Mouse (Mus musculus) cerebellum, adult 8-10 months (tissue): ENCODE results near the gene Rnf20.
"Not testable (repeated sequence)": the region's sequence is repeated elsewhere in the genome, so short reads cannot be mapped to it uniquely, and the experiment has no call there.

Experiments used
- DNase-seq: peaks from one replicate; pipeline ENCODE4 v3.0.0; 2022

The Rnf20 gene

GRCm38 (mm10) chr4:49631319-49632138, at the start of gene Rnf20:
TSS of gene Rnf20 (plus strand) at chr4:49632006.
- DNase-seq: peak; percentile 96

- no peak for DNase-seq
Observed at GRCm38 (mm10) chr4:49583965-49584831, 47.6 kb upstream of the Rnf20 start.

DNA sequence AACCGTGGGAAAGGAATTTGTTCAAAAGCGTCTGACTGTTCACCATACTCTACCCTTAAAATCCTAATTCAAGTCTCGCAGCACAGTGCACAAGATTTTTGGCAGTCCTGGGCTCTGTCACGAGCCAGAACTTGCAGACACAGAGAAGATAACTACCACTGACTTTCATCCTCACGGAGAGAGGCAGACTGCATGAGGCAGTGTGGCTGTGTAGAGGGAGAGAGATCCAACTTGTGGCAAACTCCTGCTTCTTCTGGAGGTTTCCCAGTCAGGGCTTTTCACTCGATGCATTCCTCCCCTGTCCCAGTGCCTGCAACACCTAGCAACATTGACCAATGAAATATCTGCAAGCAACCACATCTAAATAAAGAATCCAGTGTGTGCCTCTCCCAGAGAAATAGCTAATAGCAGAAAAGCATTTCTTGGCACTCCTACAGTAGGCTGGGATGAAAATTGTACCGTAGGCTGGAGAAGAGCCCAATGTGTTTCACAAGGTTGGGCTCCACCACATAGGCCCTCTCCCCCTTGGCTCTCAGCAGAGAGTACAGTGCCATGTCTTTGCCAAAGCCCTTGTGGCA, 46.2 kb upstream of the Rnf20 start:
- DNase-seq: no peak

DNA sequence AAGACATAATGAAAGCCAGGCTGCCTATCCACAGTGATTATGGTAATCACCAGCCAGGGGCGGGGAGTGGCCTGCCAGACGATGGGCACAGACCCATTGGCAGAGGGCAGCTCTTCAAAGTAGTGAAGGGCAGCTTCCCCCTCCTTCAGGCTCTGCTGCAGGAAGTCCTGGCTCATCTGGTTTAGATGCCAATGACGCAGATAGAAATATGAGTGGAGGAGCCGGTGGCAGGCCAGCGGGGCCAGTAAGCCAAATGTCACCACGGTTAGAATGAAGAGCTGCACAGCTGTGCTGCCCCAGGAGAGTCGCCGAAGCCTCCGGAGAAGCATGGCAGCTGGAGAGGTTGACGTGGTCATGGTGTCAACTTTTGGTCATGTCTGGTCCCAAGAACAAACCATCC, 45.0 kb upstream of the Rnf20 start:
- DNase-seq: no peak

GRCm38 (mm10) chr4:49590152-49590551, 41.7 kb upstream of the Rnf20 start:
- no peak for DNase-seq

DNA sequence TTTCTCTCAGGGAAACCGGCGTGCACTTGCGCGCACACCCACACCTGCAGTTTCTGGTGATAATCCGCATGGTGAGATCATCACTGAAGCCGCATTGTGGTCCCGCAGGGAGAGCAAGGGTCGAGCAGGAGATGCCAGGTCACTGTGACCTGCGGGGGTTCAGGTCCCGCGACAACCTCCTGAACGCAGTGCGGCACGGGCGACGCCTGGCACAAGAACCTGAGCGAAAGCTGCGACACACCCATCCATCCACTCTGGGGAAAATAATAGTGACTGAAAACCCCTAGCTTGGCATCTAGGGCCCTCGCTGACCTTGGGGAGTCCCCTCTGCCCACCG, 35.0 kb upstream of the Rnf20 start:
- DNase-seq: no peak

DNA sequence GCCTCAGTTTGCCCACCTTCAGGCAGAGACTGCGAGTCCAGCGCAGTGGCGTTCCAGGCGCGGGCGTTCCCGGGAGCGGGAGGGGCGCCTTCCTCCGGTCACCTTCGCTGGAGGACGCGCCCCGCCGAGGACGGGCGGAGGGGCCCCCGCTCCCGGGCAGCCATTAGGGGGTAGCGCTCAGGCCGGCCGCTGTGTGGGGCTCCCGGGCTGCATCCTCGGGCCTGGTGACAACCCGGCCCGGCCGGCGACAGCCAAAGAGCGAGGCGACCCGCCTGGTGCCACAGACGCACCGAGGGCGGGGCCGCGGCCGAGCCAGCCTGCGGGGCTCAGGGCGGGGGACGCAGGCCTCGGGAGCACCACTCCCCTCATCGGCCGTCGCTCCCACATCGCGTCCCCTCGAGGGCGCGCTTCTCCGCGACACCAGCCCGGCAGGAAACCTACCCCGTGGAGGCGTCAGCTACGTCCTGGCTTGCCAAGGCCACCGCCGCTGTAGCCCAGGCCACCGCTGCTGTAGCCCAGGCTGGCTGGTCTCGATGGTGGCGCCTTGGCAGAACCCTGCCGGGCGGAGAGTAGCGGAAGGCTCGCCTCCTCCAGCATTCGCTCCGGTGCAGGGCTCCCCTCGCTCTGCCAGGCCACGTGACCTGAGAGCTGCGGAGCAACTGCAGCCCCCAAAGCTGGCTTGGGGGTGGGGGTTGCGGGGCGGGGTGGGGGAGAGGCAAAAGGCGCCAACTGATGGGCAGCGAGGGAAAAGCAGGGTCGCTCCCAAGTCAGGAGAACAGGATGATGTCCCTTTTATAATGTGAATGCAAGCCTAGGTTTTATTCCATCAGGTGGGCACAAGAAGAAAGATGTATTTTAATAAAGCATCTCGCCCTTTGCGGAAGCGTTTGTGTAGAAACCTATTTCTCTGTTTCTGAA, 34.4 kb upstream of the Rnf20 start, which contains the start of gene Tmem246:
TSS of gene Tmem246 (minus strand) at position 694 of the 918 bp plus-strand sequence.
- peak; percentile 82 for DNase-seq

DNA sequence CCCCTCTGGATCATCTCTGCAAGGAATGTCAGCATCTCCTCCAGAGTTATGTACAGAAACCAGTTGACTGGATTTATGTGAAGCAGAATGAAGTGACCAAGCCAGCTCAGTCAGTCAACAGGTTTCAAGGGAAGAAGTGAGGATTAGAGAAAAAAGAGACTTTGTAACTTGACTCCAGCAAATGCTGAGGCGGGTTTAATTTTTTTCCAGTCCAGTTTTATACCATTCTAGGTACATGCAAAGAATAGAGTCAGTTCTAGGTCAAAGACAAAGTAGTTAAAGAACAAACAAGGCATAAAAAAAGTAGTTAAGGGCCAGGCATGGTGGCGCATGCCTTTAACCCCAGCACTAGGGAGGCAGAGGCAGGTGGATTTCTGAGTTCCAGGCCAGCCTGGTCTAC, 28.6 kb upstream of the Rnf20 start:
- DNase-seq: no peak

DNA sequence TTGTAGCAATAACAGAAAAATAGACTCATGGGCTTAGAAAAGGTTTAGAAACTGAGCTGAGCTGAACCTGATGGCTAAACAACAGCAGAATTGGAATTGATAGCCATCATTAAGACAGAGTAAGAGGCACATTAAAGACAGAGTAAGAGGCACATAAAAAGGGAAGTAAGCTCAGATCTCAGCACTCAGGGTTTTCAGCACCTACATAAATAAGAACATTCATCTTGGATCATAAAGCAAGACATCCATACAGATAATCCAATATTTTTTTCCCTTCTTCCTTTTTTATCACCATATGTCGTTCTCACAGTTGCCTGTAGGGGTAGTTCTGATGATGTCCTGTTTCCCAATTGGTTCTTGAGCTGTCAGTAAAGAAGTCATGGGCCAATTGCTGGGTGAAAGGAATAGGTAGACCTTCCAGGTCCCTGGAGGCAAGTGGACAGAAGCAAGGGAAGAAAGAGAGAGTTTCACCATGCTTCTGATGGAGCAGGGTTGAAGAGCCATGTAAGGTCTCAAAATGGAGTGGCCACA, 27.7 kb upstream of the Rnf20 start:
- DNase-seq: no peak

GRCm38 (mm10) chr4:49604616-49605015, 27.2 kb upstream of the Rnf20 start:
- no peak for DNase-seq

GRCm38 (mm10) chr4:49605459-49605858, 26.3 kb upstream of the Rnf20 start:
- DNase-seq: no peak

GRCm38 (mm10) chr4:49616924-49617323, 14.9 kb upstream of the Rnf20 start:
- DNase-seq: no peak

- not testable (repeated sequence) for DNase-seq
Observed at GRCm38 (mm10) chr4:49619861-49620260, 11.9 kb upstream of the Rnf20 start.

DNA sequence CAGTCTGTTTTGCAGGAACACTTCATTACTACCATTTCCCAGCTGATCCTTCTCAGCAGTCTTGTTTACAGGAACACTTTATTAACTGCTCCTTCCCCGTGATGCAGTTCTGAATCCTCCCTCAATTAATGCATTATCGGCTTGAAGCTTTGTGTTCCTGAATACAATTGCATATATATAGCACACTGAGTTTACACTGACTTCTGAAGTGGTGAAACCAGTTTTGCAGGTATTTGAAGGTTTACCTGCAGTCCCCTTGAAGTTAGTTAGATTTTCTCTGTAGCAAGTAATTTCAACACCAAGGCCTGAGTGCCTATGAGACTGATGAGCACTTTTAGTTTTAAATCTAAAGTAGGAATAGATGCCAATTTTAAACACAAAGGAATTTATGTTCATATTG, 9.5 kb upstream of the Rnf20 start:
- DNase-seq: no peak

GRCm38 (mm10) chr4:49623916-49624315, 7.9 kb upstream of the Rnf20 start:
- no peak for DNase-seq

DNA sequence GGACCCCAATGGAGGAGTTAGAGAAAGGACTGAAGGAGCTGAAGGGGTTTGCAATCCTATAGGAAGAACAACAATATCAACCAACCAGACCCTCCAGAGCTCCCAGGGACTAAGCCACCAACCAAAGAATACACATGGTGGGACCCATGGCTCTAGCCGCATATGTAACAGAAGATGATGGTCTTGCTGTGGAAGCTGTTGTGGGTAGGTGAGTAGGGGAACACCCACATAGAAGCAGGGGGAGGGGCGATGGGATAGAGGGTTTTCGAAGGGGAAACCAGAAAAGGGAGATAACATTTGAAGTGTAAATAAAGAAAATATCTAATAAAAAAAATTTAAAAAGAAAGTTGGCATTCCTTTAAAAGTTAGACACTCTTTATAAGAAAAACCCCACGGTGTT, 6.8 kb upstream of the Rnf20 start:
- not testable (repeated sequence) for DNase-seq

DNA sequence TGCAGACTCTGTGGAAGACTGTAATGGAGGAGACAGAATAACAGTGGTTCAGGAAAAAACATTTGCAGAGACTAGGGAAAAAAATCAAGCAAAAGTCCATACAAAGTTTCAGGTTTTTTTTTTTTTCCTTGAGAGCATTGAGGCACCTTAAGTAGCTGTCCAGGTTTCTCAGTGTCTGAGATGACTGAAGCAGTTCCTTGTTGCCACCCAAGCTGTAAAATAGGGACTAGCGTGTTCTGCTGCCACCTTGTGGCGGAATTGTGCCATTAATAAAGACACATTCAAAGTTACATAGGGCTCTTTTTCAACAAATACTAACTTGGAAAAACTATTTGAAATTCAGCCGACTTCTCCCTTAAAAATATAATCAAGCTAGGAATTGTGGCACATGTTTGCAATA, 4.8 kb upstream of the Rnf20 start:
- DNase-seq: peak; percentile 73

GRCm38 (mm10) chr4:49628941-49629340, 2.9 kb upstream of the Rnf20 start:
- no peak for DNase-seq

- no peak for DNase-seq
Observed at GRCm38 (mm10) chr4:49632139-49632481, 304 bp downstream of the Rnf20 start.

- no peak for DNase-seq
Observed at GRCm38 (mm10) chr4:49637821-49638220, 6.0 kb downstream of the Rnf20 start.

DNA sequence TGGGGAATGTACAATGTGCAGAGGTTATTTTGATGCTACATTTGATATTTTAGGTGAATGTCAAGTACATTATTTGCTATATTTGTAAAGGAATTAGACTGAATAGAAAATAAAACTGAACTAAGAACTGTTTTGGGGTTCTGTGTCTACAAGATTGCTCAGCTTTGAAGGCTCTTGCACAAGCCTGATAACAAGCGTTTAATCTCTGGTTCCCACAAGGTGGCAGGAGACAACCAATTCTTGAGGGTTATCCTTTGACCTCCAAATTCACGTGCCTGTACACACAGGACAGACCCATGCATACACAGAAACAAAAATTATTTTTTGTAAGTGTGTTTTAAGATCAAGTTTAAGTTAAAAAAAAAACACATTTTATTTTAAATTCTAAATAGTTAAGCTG, 8.1 kb downstream of the Rnf20 start:
- DNase-seq: no peak

GRCm38 (mm10) chr4:49659421-49659820, 27.6 kb downstream of the Rnf20 start:
- no peak for DNase-seq
